Mouse (Mus musculus) macrophage (primary cell): Measurements from ENCODE around the gene Vmn1r52. TPM values are rescaled to one million over a fixed set of nuclear protein-coding genes. Genes with fewer than 3 reads are reported as not detected.
"Not testable (repeated sequence)": the region's sequence is repeated elsewhere in the genome, so short reads cannot be mapped to it uniquely, and the experiment has no call there.

Experiments used
- H3K27ac ChIP-seq: fragments of 350-480 bp; formaldehyde crosslinking; 2 replicates; pipeline ENCODE4 v1.9.0; 2021
- H3K36me3 ChIP-seq: fragments of 350-480 bp; formaldehyde crosslinking; 2 replicates; pipeline ENCODE4 v1.9.0; 2021; ENCODE audit errors: inconsistent target
- H3K4me3 ChIP-seq: fragments of 350-480 bp; formaldehyde crosslinking; 2 replicates; pipeline ENCODE4 v1.9.0; 2021; ENCODE audit errors: inconsistent target
- H3K79me2 ChIP-seq: fragments of 350-480 bp; formaldehyde crosslinking; 2 replicates; pipeline ENCODE4 v1.9.0; 2021; ENCODE audit errors: inconsistent target
- WGBS: methylation state at CpG from one replicate; pipeline ENCODE4 v1.1.7; 2026; ENCODE audit warnings: inconsistent platforms; ENCODE audit not compliant: missing documents; 5-methylcytosine and 5-hydroxymethylcytosine counted together
- polyA plus RNA-seq: library from polyadenylated mRNA; stranded (reverse); fragments of 250-400 nt; gene quantifications from 3 replicates; pipeline ENCODE4 v1.2.4, GENCODE M21; 2018; ENCODE audit warnings: inconsistent platforms
- total RNA-seq, 78 experiments: library from RNA; depleted of rRNA; stranded (reverse); fragments of 250-400 nt; gene quantifications; 1 replicate in 9 of 78; 2 replicates in 24 of 78; 3 replicates in 43 of 78; 4 replicates in 2 of 78; pipeline ENCODE4 v1.2.4; 2018; ENCODE audit warnings: inconsistent platforms in 56 of 78

Vmn1r52 gene
- total RNA-seq (2018; cell fraction: chromatin; rRNA removed), result not detected
- not detected for total RNA-seq (2018; cell fraction: cytosol; rRNA removed)
- total RNA-seq (2018; cell fraction: nucleus; rRNA removed), result not detected
- polyA plus RNA-seq, result not detected in 3 replicates

- WGBS, result 88% methylated on average over 2 of the region's 2 CpGs
- no peak within 1 kb of the TSS for H3K4me3 ChIP-seq
- H3K27ac ChIP-seq, result no peak within 1 kb of the TSS
- no peaks in the 10 kb centered on the region for H3K36me3 ChIP-seq
- H3K79me2 ChIP-seq, result no peaks in the 10 kb centered on the region
These were observed at the start of gene Vmn1r52 for GRCm38 (mm10) chr6:90174508-90174907. TSS of gene Vmn1r52 (plus strand) at chr6:90174808.

DNA sequence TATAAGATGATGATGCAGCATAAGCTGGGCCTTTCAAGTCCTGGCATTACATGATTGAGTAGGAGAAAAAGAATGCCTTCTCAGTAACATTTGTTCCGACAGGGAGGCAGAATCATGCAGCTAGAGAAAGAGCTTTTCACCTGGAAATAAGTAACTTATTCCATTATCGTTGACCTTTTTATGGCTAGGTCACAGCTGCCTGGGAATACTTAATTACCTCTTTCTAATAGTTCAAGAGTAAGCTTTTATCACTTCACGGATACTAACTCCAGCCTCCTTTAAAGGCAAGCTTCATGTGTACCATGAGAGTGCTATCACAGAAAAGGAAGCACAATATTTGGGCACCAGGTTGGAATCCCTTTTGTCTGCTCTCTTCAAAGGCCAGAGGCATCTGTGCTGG lies 14.5 kb upstream of the Vmn1r52 start:
- Histone ChIP-seq H3K79me2 (no peaks in the 10 kb centered on the region), H3K36me3 (no peaks in the 10 kb centered on the region), H3K27ac (no peak overlapping the region), H3K4me3 (no peak overlapping the region)
- 82% methylated on average over 3 of the region's 3 CpGs for WGBS

- H3K27ac ChIP-seq, H3K79me2 ChIP-seq, H3K36me3 ChIP-seq, H3K4me3 ChIP-seq: not testable (repeated sequence)
- WGBS, result no CpG with 5 or more reads among the region's 2 CpGs
These were observed 27.9 kb downstream of the Vmn1r52 start, which contains the start of gene V1ra8 for GRCm38 (mm10) chr6:90202493-90202892. TSS of gene V1ra8 (plus strand) at chr6:90202793.

DNA sequence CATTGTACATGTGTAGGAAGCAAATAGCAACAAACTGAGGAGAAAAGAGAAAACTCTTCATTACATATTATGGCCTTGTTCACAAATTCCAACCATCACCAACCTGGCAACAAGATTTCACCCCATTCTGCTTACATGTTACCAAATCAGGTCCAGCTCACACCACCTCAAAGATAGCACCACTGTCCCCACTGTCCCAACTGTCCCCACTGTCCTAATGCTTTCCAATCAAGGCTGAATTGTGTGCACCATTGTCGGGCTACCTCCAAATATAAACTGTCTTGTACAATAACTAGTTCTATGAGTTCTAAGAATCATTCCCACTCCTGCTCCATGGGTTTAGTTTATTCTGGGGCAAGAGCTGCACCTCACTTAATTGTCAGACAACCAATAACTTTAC lies 49.7 kb downstream of the Vmn1r52 start, which contains the start of gene Vmn1r53:
Gene Vmn1r53 (minus strand): TSS at position 101 of the 400 bp plus-strand sequence.
- WGBS, result 100% methylated on average over 1 of the region's 1 CpGs
- H3K79me2 ChIP-seq, result no peaks in the 10 kb centered on the region
- H3K27ac ChIP-seq, result no peak within 1 kb of the TSS
- no peak within 1 kb of the TSS for H3K4me3 ChIP-seq
- H3K36me3 ChIP-seq, result no peaks in the 10 kb centered on the region

Other genes starting within 250 kb of the Vmn1r52 start
- not detected in 3 replicates for gene Vmn1r45, start 234.2 kb upstream of the Vmn1r52 start, polyA plus RNA-seq
- not detected in 3 replicates for gene Vmn1r46, start 205.5 kb upstream of the Vmn1r52 start, polyA plus RNA-seq
- gene Vmn1r47, start 158.7 kb upstream of the Vmn1r52 start, polyA plus RNA-seq, result not detected in 3 replicates
- gene Vmn1r48, start 138.0 kb upstream of the Vmn1r52 start, polyA plus RNA-seq, result not detected in 3 replicates
- gene Vmn1r49, start 96.3 kb upstream of the Vmn1r52 start, polyA plus RNA-seq, result not detected in 3 replicates
- gene Vmn1r50, start 73.4 kb upstream of the Vmn1r52 start, polyA plus RNA-seq, result not detected in 3 replicates
- gene Vmn1r51, start 52.2 kb upstream of the Vmn1r52 start, polyA plus RNA-seq, result not detected in 3 replicates
- gene V1ra8, start 28.0 kb downstream of the Vmn1r52 start, polyA plus RNA-seq, result not detected in 3 replicates
- gene Vmn1r53, start 49.6 kb downstream of the Vmn1r52 start, polyA plus RNA-seq, result not detected in 3 replicates
- gene Vmn1r54, start 71.5 kb downstream of the Vmn1r52 start, polyA plus RNA-seq, result not detected in 3 replicates
- gene BC048671, start 126.4 kb downstream of the Vmn1r52 start, polyA plus RNA-seq, result not detected in 3 replicates
- not detected in 3 replicates for gene Chst13, start 150.4 kb downstream of the Vmn1r52 start, polyA plus RNA-seq
- not detected in 3 replicates for gene Uroc1, start 158.5 kb downstream of the Vmn1r52 start, polyA plus RNA-seq
- 7.2 to 12.6 TPM (median 12.0 TPM) in 3 replicates for gene Zxdc, start 194.7 kb downstream of the Vmn1r52 start, polyA plus RNA-seq